Mouse (Mus musculus): ENCODE data around the gene D7Ertd443e.

DNA sequence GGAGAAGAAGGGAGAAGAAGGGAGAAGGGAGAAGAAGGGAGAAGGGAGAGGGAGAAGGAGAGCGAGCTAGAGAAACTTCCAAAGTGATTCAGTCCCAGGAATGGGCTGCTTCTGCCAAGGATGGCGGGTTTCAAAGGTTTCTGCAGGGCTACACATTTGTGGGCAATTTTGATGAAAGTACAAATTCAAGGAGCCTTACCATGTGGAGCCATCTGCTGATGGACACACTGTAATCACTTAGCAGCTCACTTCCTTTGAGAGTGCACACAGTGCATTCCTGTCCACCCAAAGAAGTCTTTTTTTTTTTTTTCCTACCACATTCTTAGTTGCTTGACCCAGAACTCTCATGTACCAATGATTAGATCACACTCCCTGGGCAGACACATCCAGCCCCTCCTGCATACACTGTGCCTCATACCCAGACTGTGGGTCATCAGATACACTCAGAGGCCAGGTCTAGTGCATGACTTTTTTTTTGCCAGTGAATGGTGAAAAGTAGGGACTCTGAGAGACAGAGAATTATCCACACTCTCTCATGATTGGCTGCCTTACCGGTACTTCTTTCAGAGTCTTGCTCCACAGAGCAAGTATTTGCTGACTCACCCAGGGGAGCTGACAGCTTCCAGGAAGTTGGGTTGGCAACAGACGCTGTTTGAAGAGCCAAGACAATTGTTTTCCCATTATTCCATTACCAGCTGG, 124.3 kb downstream of the D7Ertd443e start:
- TF ChIP-seq CTCF (IDR thresholded peaks at IDR 0.05; ENCODE audit: low read depth): no peak
- no peak for TF ChIP-seq EP300 (IDR thresholded peaks at IDR 0.05; ENCODE audit: low read depth)

Measured in heart, postnatal 0 days (tissue).